Mouse (Mus musculus) forebrain, embryonic 13.5 days (tissue): Measurements from ENCODE around the gene Ccdc34. TPM values are rescaled to one million over a fixed set of nuclear protein-coding genes. Genes with fewer than 3 reads are reported as not detected.

Experiments
- ATAC-seq: fragments of 200-750 bp; cut with Nextera tagmentation; 2 replicates; pipeline ENCODE4 v1.8.0; 2017
- H3K27ac ChIP-seq: fragments of 300-500 bp; sonication (generic); 2 replicates; pipeline ENCODE4 v1.5.1; 2015; ENCODE audit warnings: inconsistent platforms, mild to moderate bottlenecking, moderate library complexity
- H3K27me3 ChIP-seq: fragments of 300-500 bp; sonication (generic); 2 replicates; pipeline ENCODE4 v1.6.1; 2015; ENCODE audit warnings: mild to moderate bottlenecking, inconsistent platforms
- H3K36me3 ChIP-seq: fragments of 300-500 bp; sonication (generic); 2 replicates; pipeline ENCODE4 v1.6.1; 2015; ENCODE audit warnings: mild to moderate bottlenecking, inconsistent platforms; ENCODE audit not compliant: poor library complexity, severe bottlenecking
- H3K4me1 ChIP-seq: fragments of 300-500 bp; sonication (generic); 2 replicates; pipeline ENCODE4 v1.6.1; 2015; ENCODE audit warnings: inconsistent platforms
- H3K4me2 ChIP-seq: fragments of 300-500 bp; sonication (generic); 2 replicates; pipeline ENCODE4 v1.6.1; 2015; ENCODE audit warnings: inconsistent platforms, mild to moderate bottlenecking, moderate library complexity
- H3K4me3 ChIP-seq: fragments of 300-500 bp; sonication (generic); 2 replicates; pipeline ENCODE4 v1.5.1; 2015; ENCODE audit warnings: mild to moderate bottlenecking, inconsistent platforms
- H3K9ac ChIP-seq: fragments of 300-500 bp; sonication (generic); 2 replicates; pipeline ENCODE4 v1.6.1; 2015; ENCODE audit warnings: mild to moderate bottlenecking, inconsistent platforms
- H3K9me3 ChIP-seq: fragments of 300-500 bp; sonication (generic); replicated peaks from 2 replicates; pipeline ENCODE4 v1.6.1; 2016; ENCODE audit warnings: inconsistent platforms
- WGBS: fragments of 180-500 bp; shearing (Covaris S2); methylation state at CpG from one replicate; pipeline ENCODE4 v1.1.7; 2015; 5-methylcytosine and 5-hydroxymethylcytosine counted together
- polyA plus RNA-seq: library from polyadenylated mRNA; unstranded; fragments of >200 nt; fragmentation: Nextera tagmentation; extraction: Ambion mirVana; gene quantifications from 2 replicates; pipeline ENCODE4 v1.2.1, GENCODE M21; 2015

The Ccdc34 gene
- polyA plus RNA-seq, 1 experiment from 2014 or later, result 57.9 TPM

GRCm38 (mm10) chr2:110042861-110043760 is 25.5 kb downstream of the Ccdc34 start:
- Histone ChIP-seq H3K9me3 (no peaks in the 10 kb centered on the region), H3K9ac (no peak overlapping the region), H3K27me3 (no peaks in the 10 kb centered on the region), H3K4me1 (no peaks in the 10 kb centered on the region), H3K4me2 (no peak overlapping the region), H3K36me3 (peaks cover 9% of the 10 kb centered on the region; the same call in 1 of the 2 replicates), H3K4me3 (no peak overlapping the region), H3K27ac (no peak overlapping the region)
- ATAC-seq, result no peak; the same call in 1 of the 2 replicates
- WGBS, result 63% methylated on average over 5 of the region's 5 CpGs

GRCm38 (mm10) chr2:110058424-110058823 is 40.8 kb downstream of the Ccdc34 start:
- Histone ChIP-seq H3K9me3 (no peaks in the 10 kb centered on the region), H3K4me2 (no peak overlapping the region), H3K4me1 (no peaks in the 10 kb centered on the region), H3K27me3 (no peaks in the 10 kb centered on the region), H3K9ac (no peak overlapping the region), H3K36me3 (no peaks in the 10 kb centered on the region), H3K4me3 (no peak overlapping the region), H3K27ac (no peak overlapping the region)
- ATAC-seq, result no peak
- WGBS, result 44% methylated on average over 4 of the region's 4 CpGs

GRCm38 (mm10) chr2:110063131-110063530 is 45.5 kb downstream of the Ccdc34 start:
- Histone ChIP-seq H3K9me3 (no peaks in the 10 kb centered on the region), H3K36me3 (no peaks in the 10 kb centered on the region), H3K9ac (no peak overlapping the region), H3K4me3 (no peak overlapping the region), H3K4me1 (no peaks in the 10 kb centered on the region), H3K27ac (no peak overlapping the region), H3K27me3 (no peaks in the 10 kb centered on the region), H3K4me2 (no peak overlapping the region)
- WGBS, result 89% methylated on average over 1 of the region's 1 CpGs
- ATAC-seq, result no peak

GRCm38 (mm10) chr2:110068916-110069315 is 51.3 kb downstream of the Ccdc34 start:
- H3K4me1 ChIP-seq, result no peaks in the 10 kb centered on the region
- no peak overlapping the region for H3K4me3 ChIP-seq
- no peaks in the 10 kb centered on the region for H3K27me3 ChIP-seq
- H3K27ac ChIP-seq, result no peak overlapping the region
- ATAC-seq, result no peak
- no peak overlapping the region for H3K4me2 ChIP-seq
- no peak overlapping the region for H3K9ac ChIP-seq
- H3K9me3 ChIP-seq, result no peaks in the 10 kb centered on the region
- H3K36me3 ChIP-seq, result no peaks in the 10 kb centered on the region

GRCm38 (mm10) chr2:110073023-110073422 is 55.4 kb downstream of the Ccdc34 start:
- WGBS, result 82% methylated on average over 6 of the region's 6 CpGs
- ATAC-seq, result no peak

GRCm38 (mm10) chr2:110074646-110075452 is 57.2 kb downstream of the Ccdc34 start:
- Histone ChIP-seq H3K9me3 (no peaks in the 10 kb centered on the region), H3K4me2 (no peak overlapping the region), H3K4me1 (no peaks in the 10 kb centered on the region), H3K27me3 (no peaks in the 10 kb centered on the region), H3K4me3 (no peak overlapping the region), H3K9ac (no peak overlapping the region), H3K27ac (no peak overlapping the region), H3K36me3 (no peaks in the 10 kb centered on the region)
- 92% methylated on average over 6 of the region's 6 CpGs for WGBS
- no peak for ATAC-seq

More at GRCm38 (mm10) chr2:110073023-110073422, 55.4 kb downstream of the Ccdc34 start:
- Histone ChIP-seq H3K9ac (no peak overlapping the region), H3K27ac (no peak overlapping the region), H3K9me3 (no peaks in the 10 kb centered on the region), H3K4me1 (no peaks in the 10 kb centered on the region), H3K27me3 (no peaks in the 10 kb centered on the region), H3K4me3 (no peak overlapping the region), H3K36me3 (no peaks in the 10 kb centered on the region), H3K4me2 (no peak overlapping the region)

- no peaks in the 10 kb centered on the region for H3K4me1 ChIP-seq
- H3K9me3 ChIP-seq, result no peaks in the 10 kb centered on the region
- no peak overlapping the region for H3K9ac ChIP-seq
- no peak overlapping the region for H3K4me3 ChIP-seq
- WGBS, result 89% methylated on average over 2 of the region's 2 CpGs
- H3K36me3 ChIP-seq, result no peaks in the 10 kb centered on the region
- ATAC-seq, result no peak
- H3K27me3 ChIP-seq, result no peaks in the 10 kb centered on the region
- H3K4me2 ChIP-seq, result no peak overlapping the region
- no peak overlapping the region for H3K27ac ChIP-seq
Measured at GRCm38 (mm10) chr2:110077240-110077639, 59.6 kb downstream of the Ccdc34 start.

- Histone ChIP-seq H3K27me3 (no peaks in the 10 kb centered on the region), H3K36me3 (no peaks in the 10 kb centered on the region), H3K4me3 (no peak overlapping the region), H3K9ac (no peak overlapping the region), H3K4me2 (no peak overlapping the region), H3K9me3 (no peaks in the 10 kb centered on the region), H3K4me1 (no peaks in the 10 kb centered on the region), H3K27ac (no peak overlapping the region)
- no peak for ATAC-seq
- 83% methylated on average over 2 of the region's 2 CpGs for WGBS
Measured at GRCm38 (mm10) chr2:110077655-110078054, 60.0 kb downstream of the Ccdc34 start.

- Histone ChIP-seq H3K4me2 (no peak overlapping the region), H3K4me3 (no peak overlapping the region), H3K27me3 (peaks cover 10% of the 10 kb centered on the region; the same call in 1 of the 2 replicates), H3K27ac (no peak overlapping the region), H3K9ac (no peak overlapping the region), H3K9me3 (no peaks in the 10 kb centered on the region), H3K4me1 (no peaks in the 10 kb centered on the region), H3K36me3 (no peaks in the 10 kb centered on the region)
- WGBS, result 89% methylated on average over 6 of the region's 6 CpGs
- ATAC-seq, result no peak
Measured at GRCm38 (mm10) chr2:110080532-110080931, 62.9 kb downstream of the Ccdc34 start.

- H3K27ac ChIP-seq, result no peak overlapping the region
- no peak overlapping the region for H3K4me2 ChIP-seq
- ATAC-seq, result no peak
- no peaks in the 10 kb centered on the region for H3K36me3 ChIP-seq
- 87% methylated on average over 2 of the region's 2 CpGs for WGBS
- H3K9ac ChIP-seq, result no peak overlapping the region
- H3K27me3 ChIP-seq, result peaks cover 11% of the 10 kb centered on the region; the same call in 1 of the 2 replicates
- no peak overlapping the region for H3K4me3 ChIP-seq
- no peaks in the 10 kb centered on the region for H3K4me1 ChIP-seq
- H3K9me3 ChIP-seq, result no peaks in the 10 kb centered on the region
Measured at GRCm38 (mm10) chr2:110082975-110083374, 65.4 kb downstream of the Ccdc34 start.

- no peak overlapping the region for H3K9ac ChIP-seq
- no peak for ATAC-seq
- H3K4me3 ChIP-seq, result no peak overlapping the region
- H3K27me3 ChIP-seq, result peaks cover 11% of the 10 kb centered on the region; the same call in 1 of the 2 replicates
- H3K4me1 ChIP-seq, result no peaks in the 10 kb centered on the region
- no peak overlapping the region for H3K4me2 ChIP-seq
- H3K36me3 ChIP-seq, result no peaks in the 10 kb centered on the region
- 78% methylated on average over 3 of the region's 3 CpGs for WGBS
- no peak overlapping the region for H3K27ac ChIP-seq
- no peaks in the 10 kb centered on the region for H3K9me3 ChIP-seq
Measured at GRCm38 (mm10) chr2:110085701-110086143, 68.1 kb downstream of the Ccdc34 start.

GRCm38 (mm10) chr2:110114133-110114532 is 96.5 kb downstream of the Ccdc34 start:
- H3K36me3 ChIP-seq, result no peaks in the 10 kb centered on the region
- no peaks in the 10 kb centered on the region for H3K27me3 ChIP-seq
- no peak overlapping the region for H3K27ac ChIP-seq
- no peaks in the 10 kb centered on the region for H3K9me3 ChIP-seq
- no peak overlapping the region for H3K4me3 ChIP-seq
- 88% methylated on average over 3 of the region's 3 CpGs for WGBS
- ATAC-seq, result no peak
- H3K9ac ChIP-seq, result no peak overlapping the region
- H3K4me1 ChIP-seq, result no peaks in the 10 kb centered on the region
- no peak overlapping the region for H3K4me2 ChIP-seq
